Mouse (Mus musculus) embryo, embryonic 10.5 days (tissue): ENCODE measurements around the gene Cacna1d.
A peak's percentile ranks its signal among the peaks of the same experiment; 100 is the strongest.

Source experiments
- DNase-seq: peaks from one replicate; pipeline ENCODE4 v3.0.0-alpha.2; 2015; ENCODE audit warnings: low spot score

Gene Cacna1d

GRCm38 (mm10) chr14:30491342-30491741 is at the start of gene Cacna1d:
Cacna1d (minus strand) TSS chr14:30491455.
- no peak for DNase-seq

GRCm38 (mm10) chr14:30533780-30534450 is 42.7 kb upstream of the Cacna1d start:
- no peak for DNase-seq

- DNase-seq, result no peak
Measured at GRCm38 (mm10) chr14:30531896-30532295, 40.6 kb upstream of the Cacna1d start.

- DNase-seq, result no peak
Measured at GRCm38 (mm10) chr14:30531431-30531830, 40.2 kb upstream of the Cacna1d start.

- DNase-seq, result no peak
Measured at GRCm38 (mm10) chr14:30530726-30531269, 39.5 kb upstream of the Cacna1d start.

- no peak for DNase-seq
Measured at GRCm38 (mm10) chr14:30529454-30529853, 38.2 kb upstream of the Cacna1d start.

GRCm38 (mm10) chr14:30528961-30529360 is 37.7 kb upstream of the Cacna1d start:
- DNase-seq, result no peak

GRCm38 (mm10) chr14:30528392-30528791 is 37.1 kb upstream of the Cacna1d start:
- DNase-seq, result no peak

- DNase-seq, result no peak
Measured at GRCm38 (mm10) chr14:30523356-30523755, 32.1 kb upstream of the Cacna1d start.

GRCm38 (mm10) chr14:30519323-30519722 is 28.1 kb upstream of the Cacna1d start:
- no peak for DNase-seq

- DNase-seq, result peak; percentile 24
Measured at GRCm38 (mm10) chr14:30515931-30516723, 24.9 kb upstream of the Cacna1d start.

GRCm38 (mm10) chr14:30512896-30513295 is 21.6 kb upstream of the Cacna1d start:
- no peak for DNase-seq

GRCm38 (mm10) chr14:30510214-30510763 is 19.0 kb upstream of the Cacna1d start:
- no peak for DNase-seq

- no peak for DNase-seq
Measured at GRCm38 (mm10) chr14:30504990-30505389, 13.7 kb upstream of the Cacna1d start.

GRCm38 (mm10) chr14:30498202-30498601 is 6.9 kb upstream of the Cacna1d start:
- DNase-seq, result no peak

GRCm38 (mm10) chr14:30494998-30495397 is 3.7 kb upstream of the Cacna1d start:
- DNase-seq, result no peak

- DNase-seq, result no peak
Measured at GRCm38 (mm10) chr14:30493276-30493675, 2.0 kb upstream of the Cacna1d start.

- DNase-seq, result peak; percentile 97
Measured at GRCm38 (mm10) chr14:30479361-30479948, 11.8 kb downstream of the Cacna1d start, which contains the start of gene Dcp1a. Dcp1a (plus strand) TSS chr14:30479535.

- no peak for DNase-seq
Measured at GRCm38 (mm10) chr14:30474416-30474815, 16.8 kb downstream of the Cacna1d start.

- DNase-seq, result no peak
Measured at GRCm38 (mm10) chr14:30473605-30474004, 17.6 kb downstream of the Cacna1d start.

- no peak for DNase-seq
Measured at GRCm38 (mm10) chr14:30463312-30463711, 27.9 kb downstream of the Cacna1d start.

GRCm38 (mm10) chr14:30459891-30460523 is 31.2 kb downstream of the Cacna1d start:
- peak; percentile 90 for DNase-seq
